Mouse (Mus musculus): ENCODE results near the gene 0610037L13Rik. TPM values are rescaled to one million over a fixed set of nuclear protein-coding genes. Genes with fewer than 3 reads are reported as not detected.

The 0610037L13Rik gene
- total RNA-seq (2012; rRNA removed) (43.8 and 51.4 TPM in 2 replicates), total RNA-seq (2014; rRNA removed) (54.3 and 70.8 TPM in 2 replicates), polyA plus RNA-seq (2012; ENCODE audit: insufficient read length, low read depth) (40.7 and 46.1 TPM in 2 replicates)

GRCm38 (mm10) chr4:107889731-107890432 lies at the start of gene 0610037L13Rik:
Gene 0610037L13Rik (plus strand): TSS chr4:107889813.
- Histone ChIP-seq H3K9me3 (replicated peaks; ENCODE audit: low read length) (no peaks in the 10 kb centered on the region), H3K79me2 (replicated peaks; ENCODE audit: control insufficient read depth, extremely low read depth, insufficient read depth, poor library complexity, severe bottlenecking) (peaks cover 3% of the 10 kb centered on the region; the same call in 1 of the 2 replicates), H3K9ac (ENCODE audit: insufficient read depth, low read depth) (peak within 1 kb of the TSS; percentile 97), H3K27ac (ENCODE audit: insufficient read depth, low read depth) (peak within 1 kb of the TSS; percentile 77), H3K4me3 (replicated peaks in 1 of 3; ENCODE audit: low read depth in 2 of 3, low read length in 2 of 3, poor library complexity in 1 of 3) (peak within 1 kb of the TSS; percentile 56 to 86 (median 78)), H3K27me3 (replicated peaks) (no peaks in the 10 kb centered on the region), H3K4me1 (ENCODE audit: control insufficient read depth in 1 of 2, insufficient read depth in 2 of 2) (peaks cover 3 to 19% of the 10 kb centered on the region in 2 experiments; a peak in 3 of 4 replicates), H3K36me3 (replicated peaks in 1 of 2; ENCODE audit: control insufficient read depth in 1 of 2, insufficient read depth in 1 of 2, low read length in 1 of 2) (peaks cover 25 to 73% of the 10 kb centered on the region in 2 experiments), H3K4me2 (ENCODE audit: insufficient read depth, low read depth, poor library complexity, severe bottlenecking) (peak within 1 kb of the TSS; percentile 85)
- DNase-seq (ENCODE audit: extremely low read depth), result peak; percentile 99
- dilution Hi-C loops (cut with MboI; ENCODE audit: extremely low pct_ligation_motif_present, extremely low pct_unique_long_range_greater_than_20kb, low sequenced_read_pairs), result no loop called here
- in situ Hi-C loops (cut with MboI; ENCODE audit: low pct_ligation_motif_present, low pct_unique_long_range_greater_than_20kb, low sequenced_read_pairs), result no loop called here
- TF ChIP-seq GABPA (IDR thresholded peaks at IDR 0.05; ENCODE audit: insufficient replicate concordance, low read depth, low read length), result no peak
- peak; percentile 72; the same call in 1 of the 2 replicates for TF ChIP-seq MAZ (IDR thresholded peaks at IDR 0.05; ENCODE audit: low read depth, low read length)
- TF ChIP-seq USF2 (conservative IDR thresholded peaks at IDR 0.05; ENCODE audit: low read depth, low read length), result no peak
- 0 out of 2 replicates have a peak, but pooled peaks have one; percentile 5 for TF ChIP-seq IRF4 (IDR thresholded peaks at IDR 0.05; ENCODE audit: low read depth, low read length)
- TF ChIP-seq MXI1 (IDR thresholded peaks at IDR 0.05; ENCODE audit: low read depth, low read length), result peak; percentile 83
- TF ChIP-seq ELF1 (IDR thresholded peaks at IDR 0.05; ENCODE audit: low read depth, low read length), result peak; percentile 85
- TF ChIP-seq MAFK (IDR thresholded peaks at IDR 0.05; ENCODE audit: insufficient replicate concordance, low read length), result no peak
- TF ChIP-seq ZMIZ1 (IDR thresholded peaks at IDR 0.05; ENCODE audit: low read depth, low read length), result peak; percentile 59; the same call in 1 of the 2 replicates
- no peak for TF ChIP-seq CHD1 (IDR thresholded peaks at IDR 0.05; ENCODE audit: low read depth, low read length)
- TF ChIP-seq USF1 (IDR thresholded peaks at IDR 0.05; ENCODE audit: low read depth, low read length), result no peak
- TF ChIP-seq MEF2A (IDR thresholded peaks at IDR 0.05; ENCODE audit: borderline replicate concordance, low read depth, low read length), result no peak
- TF ChIP-seq E2F4 (IDR thresholded peaks at IDR 0.05; ENCODE audit: insufficient replicate concordance, low read depth, low read length), result no peak
- TF ChIP-seq MAX (IDR thresholded peaks at IDR 0.05; ENCODE audit: low read length), result no peak; the same call in 1 of the 2 replicates
- peak; percentile 63; the same call in 1 of the 2 replicates for TF ChIP-seq KAT2A (IDR thresholded peaks at IDR 0.05; ENCODE audit: insufficient replicate concordance, low read length)
- peak; percentile 86 for TF ChIP-seq NELFE (IDR thresholded peaks at IDR 0.05; ENCODE audit: low read depth, low read length)
- TF ChIP-seq SIN3A (IDR thresholded peaks at IDR 0.05; ENCODE audit: low read length), result peak; percentile 93
- TF ChIP-seq RAD21 (IDR thresholded peaks at IDR 0.05; ENCODE audit: low read depth, low read length), result no peak
- no peak for TF ChIP-seq BHLHE40 (IDR thresholded peaks at IDR 0.05; ENCODE audit: low read depth, low read length)
- TF ChIP-seq EP300 (IDR thresholded peaks at IDR 0.05; ENCODE audit: low read length), result no peak
- no peak for TF ChIP-seq PAX5 (IDR thresholded peaks at IDR 0.05; ENCODE audit: low read length)
- TF ChIP-seq ZNF384 (IDR thresholded peaks at IDR 0.05; ENCODE audit: low read depth, low read length), result no peak
- peak; percentile 83 for TF ChIP-seq TCF12 (IDR thresholded peaks at IDR 0.05; ENCODE audit: low read depth, low read length)
- peak; percentile 93 for TF ChIP-seq TBP (conservative IDR thresholded peaks at IDR 0.05; ENCODE audit: low read depth, low read length)
- peak; percentile 76 for TF ChIP-seq POLR2AphosphoS2 (IDR thresholded peaks at IDR 0.05; ENCODE audit: low read depth, low read length)
- 0 out of 2 replicates have a peak, but pooled peaks have one; percentile 57 for TF ChIP-seq UBTF (IDR thresholded peaks at IDR 0.05; ENCODE audit: low read depth, low read length)
- TF ChIP-seq CTCF (conservative IDR thresholded peaks at IDR 0.05 in 1 of 2, IDR thresholded peaks at IDR 0.05 in 1 of 2; ENCODE audit: low read depth in 2 of 2, low read length in 2 of 2), result no peak
- TF ChIP-seq JUN (IDR thresholded peaks at IDR 0.05; ENCODE audit: insufficient read depth, low read depth, low read length), result no peak
- TF ChIP-seq ZC3H11A (IDR thresholded peaks at IDR 0.05; ENCODE audit: low read depth, low read length), result no peak
- peak; percentile 77 for TF ChIP-seq HCFC1 (IDR thresholded peaks at IDR 0.05; ENCODE audit: low read depth, low read length)
- TF ChIP-seq MYC (IDR thresholded peaks at IDR 0.05; ENCODE audit: low read depth, low read length), result peak; percentile 71
- no peak for TF ChIP-seq ZKSCAN1 (IDR thresholded peaks at IDR 0.05; ENCODE audit: borderline replicate concordance, low read depth, low read length)
- TF ChIP-seq RCOR1 (conservative IDR thresholded peaks at IDR 0.05; ENCODE audit: low read depth, low read length), result 0 out of 2 replicates have a peak, but pooled peaks have one; percentile 19
- TF ChIP-seq ETS1 (conservative IDR thresholded peaks at IDR 0.05; ENCODE audit: low read depth, low read length), result no peak
- no peak for TF ChIP-seq SMC3 (IDR thresholded peaks at IDR 0.05; ENCODE audit: low read depth, low read length)
- TF ChIP-seq POLR2A (IDR thresholded peaks at IDR 0.05; ENCODE audit: low read depth, low read length), result peak; percentile 90
- TF ChIP-seq JUND (conservative IDR thresholded peaks at IDR 0.05; ENCODE audit: low read depth, low read length), result 0 out of 2 replicates have a peak, but pooled peaks have one; percentile 11
- TF ChIP-seq CHD2 (IDR thresholded peaks at IDR 0.05; ENCODE audit: low read length), result 0 out of 2 replicates have a peak, but pooled peaks have one; percentile 38
- peak; percentile 86 for TF ChIP-seq NRF1 (IDR thresholded peaks at IDR 0.05; ENCODE audit: low read depth, low read length)

Measured in CH12.LX (cell line).